Mouse (Mus musculus): Measurements from ENCODE around the gene Dnajc13.

GRCm38 (mm10) chr9:104188704-104189103, 74.0 kb downstream of the Dnajc13 start:
- TF ChIP-seq EP300 (IDR thresholded peaks at IDR 0.05) (no peak), CTCF (IDR thresholded peaks at IDR 0.05) (no peak)

Measured in lung, postnatal 0 days (tissue).